Mouse (Mus musculus) limb, embryonic 15.5 days (tissue): ENCODE measurements at regions not wholly inside any gene's neighbourhood (a gene's known extent, or its start where the extent isn't known, plus 50 kb on each side); places are given as distances from the start of the nearest gene placed in this dataset.
"Not testable (repeated sequence)": the region's sequence is repeated elsewhere in the genome, so short reads cannot be mapped to it uniquely, and the experiment has no call there.

ENCODE experiments used
- ATAC-seq: fragments of 200-750 bp; cut with Nextera tagmentation; 2 replicates; pipeline ENCODE4 v1.8.0; 2017; ENCODE audit warnings: low read depth, moderate TSS enrichment; ENCODE audit not compliant: insufficient number of reproducible peaks, low FRiP score, low TSS enrichment
- H3K27ac ChIP-seq: fragments of 300-500 bp; sonication (generic); 2 replicates; pipeline ENCODE4 v1.5.1; 2015; ENCODE audit warnings: moderate library complexity, mild to moderate bottlenecking, inconsistent platforms
- H3K27me3 ChIP-seq: fragments of 300-500 bp; sonication (generic); 2 replicates; pipeline ENCODE4 v1.6.1; 2015; ENCODE audit warnings: inconsistent platforms
- H3K36me3 ChIP-seq: fragments of 300-500 bp; sonication (generic); 2 replicates; pipeline ENCODE4 v1.6.1; 2015; ENCODE audit warnings: inconsistent platforms
- H3K4me1 ChIP-seq: fragments of 300-500 bp; sonication (generic); 2 replicates; pipeline ENCODE4 v1.6.1; 2015; ENCODE audit warnings: inconsistent platforms
- H3K4me2 ChIP-seq: fragments of 300-500 bp; sonication (generic); 2 replicates; pipeline ENCODE4 v1.6.1; 2015; ENCODE audit warnings: mild to moderate bottlenecking, inconsistent platforms
- H3K4me3 ChIP-seq: fragments of 300-500 bp; sonication (generic); 2 replicates; pipeline ENCODE4 v1.5.1; 2015; ENCODE audit warnings: mild to moderate bottlenecking, inconsistent platforms
- H3K9ac ChIP-seq: fragments of 300-500 bp; sonication (generic); 2 replicates; pipeline ENCODE4 v1.6.1; 2015; ENCODE audit warnings: inconsistent platforms
- H3K9me3 ChIP-seq: fragments of 300-500 bp; sonication (generic); 2 replicates; pipeline ENCODE4 v1.6.1; 2016; ENCODE audit warnings: inconsistent platforms
- WGBS: fragments of 180-500 bp; shearing (Covaris S2); methylation state at CpG from one replicate; pipeline ENCODE4 v1.1.7; 2015; 5-methylcytosine and 5-hydroxymethylcytosine counted together

GRCm38 (mm10) chr10:46070766-46071165 lies 493.1 kb downstream of the Hace1 start:
- no peak overlapping the region for H3K9ac ChIP-seq
- H3K4me3 ChIP-seq, result no peak overlapping the region
- no peak for ATAC-seq
- no peaks in the 10 kb centered on the region for H3K4me1 ChIP-seq
- no peak overlapping the region for H3K4me2 ChIP-seq
- WGBS, result 72% methylated on average over 3 of the region's 3 CpGs
- H3K36me3 ChIP-seq, result no peaks in the 10 kb centered on the region
- no peaks in the 10 kb centered on the region for H3K9me3 ChIP-seq
- no peaks in the 10 kb centered on the region for H3K27me3 ChIP-seq
- H3K27ac ChIP-seq, result no peak overlapping the region

- Histone ChIP-seq H3K4me2 (no peak overlapping the region), H3K9ac (no peak overlapping the region), H3K4me3 (no peak overlapping the region), H3K9me3 (no peaks in the 10 kb centered on the region), H3K4me1 (no peaks in the 10 kb centered on the region), H3K27ac (no peak overlapping the region), H3K36me3 (no peaks in the 10 kb centered on the region), H3K27me3 (no peaks in the 10 kb centered on the region)
- no peak for ATAC-seq
- WGBS, result 52% methylated on average over 8 of the region's 8 CpGs
Observed at GRCm38 (mm10) chr10:46071220-46071619, 493.6 kb downstream of the Hace1 start.

GRCm38 (mm10) chr10:46071810-46072549 lies 494.4 kb downstream of the Hace1 start:
- Histone ChIP-seq H3K4me3 (no peak overlapping the region), H3K4me1 (no peaks in the 10 kb centered on the region), H3K4me2 (no peak overlapping the region), H3K9me3 (no peaks in the 10 kb centered on the region), H3K9ac (no peak overlapping the region), H3K27ac (no peak overlapping the region), H3K27me3 (no peaks in the 10 kb centered on the region), H3K36me3 (no peaks in the 10 kb centered on the region)
- 77% methylated on average over 12 of the region's 12 CpGs for WGBS
- ATAC-seq, result no peak

GRCm38 (mm10) chr10:46072550-46073470 lies 495.2 kb downstream of the Hace1 start:
- Histone ChIP-seq H3K4me3 (no peak overlapping the region), H3K9ac (no peak overlapping the region), H3K4me1 (no peaks in the 10 kb centered on the region), H3K36me3 (no peaks in the 10 kb centered on the region), H3K9me3 (no peaks in the 10 kb centered on the region), H3K27me3 (no peaks in the 10 kb centered on the region), H3K27ac (no peak overlapping the region), H3K4me2 (no peak overlapping the region)
- 64% methylated on average over 16 of the region's 16 CpGs for WGBS
- no peak for ATAC-seq

GRCm38 (mm10) chr10:46087766-46088165 lies 510.1 kb downstream of the Hace1 start:
- Histone ChIP-seq H3K27ac (no peak overlapping the region), H3K9ac (no peak overlapping the region), H3K4me3 (no peak overlapping the region), H3K36me3 (no peaks in the 10 kb centered on the region), H3K4me1 (no peaks in the 10 kb centered on the region), H3K4me2 (no peak overlapping the region), H3K9me3 (no peaks in the 10 kb centered on the region), H3K27me3 (no peaks in the 10 kb centered on the region)
- ATAC-seq, result no peak
- 42% methylated on average over 4 of the region's 4 CpGs for WGBS

GRCm38 (mm10) chr10:46100837-46101236 lies 523.2 kb downstream of the Hace1 start:
- no peak overlapping the region for H3K27ac ChIP-seq
- H3K9me3 ChIP-seq, result no peaks in the 10 kb centered on the region
- H3K4me2 ChIP-seq, result no peak overlapping the region
- H3K9ac ChIP-seq, result no peak overlapping the region
- no peaks in the 10 kb centered on the region for H3K36me3 ChIP-seq
- no peak for ATAC-seq
- no peaks in the 10 kb centered on the region for H3K4me1 ChIP-seq
- H3K4me3 ChIP-seq, result no peak overlapping the region
- no peaks in the 10 kb centered on the region for H3K27me3 ChIP-seq

GRCm38 (mm10) chr10:46108810-46109209 lies 531.2 kb downstream of the Hace1 start:
- Histone ChIP-seq H3K4me2 (no peak overlapping the region), H3K27me3 (no peaks in the 10 kb centered on the region), H3K36me3 (no peaks in the 10 kb centered on the region), H3K4me1 (no peaks in the 10 kb centered on the region), H3K4me3 (no peak overlapping the region), H3K9me3 (no peaks in the 10 kb centered on the region), H3K27ac (no peak overlapping the region), H3K9ac (no peak overlapping the region)
- no peak for ATAC-seq
- 79% methylated on average over 4 of the region's 4 CpGs for WGBS

GRCm38 (mm10) chr10:46114631-46115130 lies 537.1 kb downstream of the Hace1 start:
- WGBS, result 90% methylated on average over 5 of the region's 5 CpGs
- Histone ChIP-seq H3K9me3 (no peaks in the 10 kb centered on the region), H3K4me2 (no peak overlapping the region), H3K9ac (no peak overlapping the region), H3K4me3 (no peak overlapping the region), H3K36me3 (no peaks in the 10 kb centered on the region), H3K27me3 (no peaks in the 10 kb centered on the region), H3K4me1 (no peaks in the 10 kb centered on the region), H3K27ac (no peak overlapping the region)
- no peak for ATAC-seq

GRCm38 (mm10) chr10:46122409-46122808 lies 544.8 kb downstream of the Hace1 start:
- not testable (repeated sequence) for H3K9me3 ChIP-seq, H3K9ac ChIP-seq, H3K4me2 ChIP-seq, H3K36me3 ChIP-seq, H3K4me3 ChIP-seq, H3K4me1 ChIP-seq, H3K27me3 ChIP-seq, ATAC-seq, H3K27ac ChIP-seq
- WGBS, result 82% methylated on average over 2 of the region's 2 CpGs

GRCm38 (mm10) chr10:46123795-46124194 lies 546.2 kb downstream of the Hace1 start:
- ATAC-seq, result no peak
- Histone ChIP-seq H3K4me2 (no peak overlapping the region), H3K27me3 (no peaks in the 10 kb centered on the region), H3K36me3 (no peaks in the 10 kb centered on the region), H3K9ac (no peak overlapping the region), H3K4me1 (no peaks in the 10 kb centered on the region), H3K27ac (no peak overlapping the region), H3K4me3 (no peak overlapping the region), H3K9me3 (no peaks in the 10 kb centered on the region)

GRCm38 (mm10) chr10:46135120-46135748 lies 557.6 kb downstream of the Hace1 start:
- H3K9me3 ChIP-seq, result no peaks in the 10 kb centered on the region
- no peak overlapping the region for H3K9ac ChIP-seq
- WGBS, result 32% methylated on average over 2 of the region's 2 CpGs
- no peak overlapping the region for H3K4me3 ChIP-seq
- H3K4me2 ChIP-seq, result no peak overlapping the region
- H3K4me1 ChIP-seq, result no peaks in the 10 kb centered on the region
- H3K27me3 ChIP-seq, result no peaks in the 10 kb centered on the region
- ATAC-seq, result no peak
- no peaks in the 10 kb centered on the region for H3K36me3 ChIP-seq
- no peak overlapping the region for H3K27ac ChIP-seq

GRCm38 (mm10) chr10:46174035-46174434 lies 596.4 kb downstream of the Hace1 start:
- no peak overlapping the region for H3K27ac ChIP-seq
- no peak overlapping the region for H3K4me3 ChIP-seq
- H3K9me3 ChIP-seq, result no peaks in the 10 kb centered on the region
- H3K36me3 ChIP-seq, result no peaks in the 10 kb centered on the region
- no peaks in the 10 kb centered on the region for H3K4me1 ChIP-seq
- no peak overlapping the region for H3K4me2 ChIP-seq
- WGBS, result 73% methylated on average over 2 of the region's 2 CpGs
- H3K27me3 ChIP-seq, result no peaks in the 10 kb centered on the region
- no peak for ATAC-seq
- no peak overlapping the region for H3K9ac ChIP-seq
